14 mouse cellular contexts compared by ENCODE assay signal in genomic region chr9:58150733-58151361, GRCm38 (mm10). TPM values are rescaled to one million over a fixed set of nuclear protein-coding genes. Genes with fewer than 3 reads are reported as not detected.
DNase-seq lines count a peak whose midpoint lies in the region; ATAC-seq and TF ChIP-seq lines count a peak whose summit lies in the region.
"Had no signal": no experiment of that assay in that cellular context is flagged by ENCODE, and none has a peak within 500 bp of the region (broad histone marks: within the 10 kb centered on the region; RNA-seq: fewer than 3 reads in every experiment).

No protein-coding gene starts in this region.

- no peak for TF ChIP-seq EP300 in stomach, postnatal 0 days (optimal IDR thresholded peaks at IDR 0.05)

- WGBS in intestine, postnatal 0 days, result 66% methylated on average over 4 of the region's 4 CpGs
- 74% methylated on average over 4 of the region's 4 CpGs for WGBS in intestine, embryonic 15.5 days
- WGBS in lung, embryonic 14.5 days, result 69% methylated on average over 4 of the region's 4 CpGs
- 68% methylated on average over 4 of the region's 4 CpGs for WGBS in stomach, postnatal 0 days

- ATAC-seq in intestine, postnatal 0 days, result no peak
- ATAC-seq in intestine, embryonic 15.5 days, result no peak
- no peak for ATAC-seq in lung, embryonic 14.5 days (ENCODE audit: insufficient read depth)
- no peak for ATAC-seq in stomach, postnatal 0 days (ENCODE audit: low FRiP score, low TSS enrichment)
- ATAC-seq: forebrain, embryonic 14.5 days had no signal

- no peak overlapping the region for H3K4me2 ChIP-seq in intestine, postnatal 0 days (replicated peaks; ENCODE audit: low read depth)
- H3K4me2 ChIP-seq in intestine, embryonic 15.5 days (replicated peaks), result no peak overlapping the region
- H3K4me2 ChIP-seq in lung, embryonic 14.5 days, result no peak overlapping the region
- H3K4me2 ChIP-seq in stomach, postnatal 0 days (replicated peaks; ENCODE audit: low read depth), result no peak overlapping the region
- H3K4me2 ChIP-seq: embryonic facial prominence, embryonic 15.5 days had no signal

- TF ChIP-seq CTCF in intestine, postnatal 0 days (IDR thresholded peaks at IDR 0.05; ENCODE audit: low read depth), result peak; percentile 67
- TF ChIP-seq CTCF in lung, embryonic 14.5 days (IDR thresholded peaks at IDR 0.05; ENCODE audit: low read depth), result peak; percentile 42
- peak; percentile 57 for TF ChIP-seq CTCF in stomach, postnatal 0 days (IDR thresholded peaks at IDR 0.05; ENCODE audit: low read depth)

- H3K27ac ChIP-seq in intestine, postnatal 0 days (ENCODE audit: low read depth, low read length), result no peak overlapping the region
- no peak overlapping the region for H3K27ac ChIP-seq in intestine, embryonic 15.5 days
- H3K27ac ChIP-seq in lung, embryonic 14.5 days (ENCODE audit: low read depth), result no peak overlapping the region
- no peak overlapping the region for H3K27ac ChIP-seq in stomach, postnatal 0 days (replicated peaks)
- H3K27ac ChIP-seq: embryonic facial prominence, embryonic 15.5 days; liver, embryonic 14.5 days; midbrain, embryonic 10.5 days had no signal

- no peaks in the 10 kb centered on the region for H3K36me3 ChIP-seq in intestine, postnatal 0 days (ENCODE audit: control insufficient read depth, insufficient read depth)
- no peaks in the 10 kb centered on the region for H3K36me3 ChIP-seq in intestine, embryonic 15.5 days
- peaks cover 12% of the 10 kb centered on the region; the same call in 1 of the 2 replicates for H3K36me3 ChIP-seq in lung, embryonic 14.5 days (ENCODE audit: insufficient read depth)
- no peaks in the 10 kb centered on the region for H3K36me3 ChIP-seq in stomach, postnatal 0 days (ENCODE audit: control insufficient read depth, insufficient read depth, low read length)
- H3K36me3 ChIP-seq: embryonic facial prominence, embryonic 15.5 days had no signal

- H3K4me3 ChIP-seq in intestine, postnatal 0 days (ENCODE audit: low read depth, low read length), result no peak overlapping the region
- no peak overlapping the region for H3K4me3 ChIP-seq in intestine, embryonic 15.5 days (replicated peaks)
- no peak overlapping the region for H3K4me3 ChIP-seq in lung, embryonic 14.5 days (ENCODE audit: low read depth, low read length)
- H3K4me3 ChIP-seq in stomach, postnatal 0 days (ENCODE audit: low read depth, low read length), result no peak overlapping the region
- H3K4me3 ChIP-seq: embryonic facial prominence, embryonic 15.5 days; midbrain, embryonic 10.5 days had no signal

- H3K9me3 ChIP-seq in intestine, postnatal 0 days (ENCODE audit: control insufficient read depth), result no peaks in the 10 kb centered on the region
- H3K9me3 ChIP-seq in intestine, embryonic 15.5 days, result no peaks in the 10 kb centered on the region
- no peaks in the 10 kb centered on the region for H3K9me3 ChIP-seq in lung, embryonic 14.5 days (ENCODE audit: low read depth, low read length)
- no peaks in the 10 kb centered on the region for H3K9me3 ChIP-seq in stomach, postnatal 0 days (ENCODE audit: control insufficient read depth, low read length)
- H3K9me3 ChIP-seq: embryonic facial prominence, embryonic 15.5 days; midbrain, embryonic 10.5 days had no signal

- H3K27me3 ChIP-seq in intestine, postnatal 0 days (replicated peaks; ENCODE audit: control insufficient read depth, insufficient read depth, low read length), result no peaks in the 10 kb centered on the region
- H3K27me3 ChIP-seq in intestine, embryonic 15.5 days (replicated peaks), result no peaks in the 10 kb centered on the region
- H3K27me3 ChIP-seq in lung, embryonic 14.5 days (ENCODE audit: insufficient read depth, low read length), result no peaks in the 10 kb centered on the region
- no peaks in the 10 kb centered on the region for H3K27me3 ChIP-seq in stomach, postnatal 0 days (ENCODE audit: control insufficient read depth, insufficient read depth, low read length)
- H3K27me3 ChIP-seq: embryonic facial prominence, embryonic 15.5 days had no signal

- no peaks in the 10 kb centered on the region for H3K4me1 ChIP-seq in intestine, postnatal 0 days (replicated peaks; ENCODE audit: control insufficient read depth, insufficient read depth, low read length)
- peaks cover 22% of the 10 kb centered on the region; the same call in 1 of the 2 replicates for H3K4me1 ChIP-seq in intestine, embryonic 15.5 days (replicated peaks)
- peaks cover 29% of the 10 kb centered on the region for H3K4me1 ChIP-seq in lung, embryonic 14.5 days (ENCODE audit: insufficient read depth)
- H3K4me1 ChIP-seq in stomach, postnatal 0 days (replicated peaks; ENCODE audit: control insufficient read depth, insufficient read depth), result 0 out of 2 replicates have a peak, but pooled peaks cover 2% of the 10 kb centered on the region

- H3K9ac ChIP-seq in intestine, postnatal 0 days (ENCODE audit: low read depth, low read length), result no peak overlapping the region
- H3K9ac ChIP-seq in intestine, embryonic 15.5 days, result no peak overlapping the region
- H3K9ac ChIP-seq in lung, embryonic 14.5 days, result no peak overlapping the region
- H3K9ac ChIP-seq in stomach, postnatal 0 days (ENCODE audit: low read length), result no peak overlapping the region
- H3K9ac ChIP-seq: embryonic facial prominence, embryonic 15.5 days; liver, embryonic 14.5 days had no signal

- no peak for DNase-seq in lung, embryonic 14.5 days
- DNase-seq in lung, adult 18-20 months, result no peak
- DNase-seq in adipocyte (ENCODE audit: low spot score), result peak; percentile 26
- no peak for DNase-seq in stomach, postnatal 0 days (ENCODE audit: low spot score)
- DNase-seq in layer of hippocampus, adult 11-12 months (ENCODE audit: low spot score), result no peak
- DNase-seq: cerebellum, postnatal 36 days; gastrocnemius, postnatal 36 days had no signal

RNA-seq across cellular contexts. Expression of gene Ccdc33, which starts 32.2 kb away (rescaled TPM):
- polyA plus RNA-seq in intestine, postnatal 0 days (2015; fragmentation: Nextera tagmentation; extraction: Ambion mirVana), result 0.14 and 0.16 TPM in 2 replicates
- polyA plus RNA-seq in intestine, embryonic 15.5 days (2015; fragmentation: Nextera tagmentation; extraction: Ambion mirVana), result 0.09 TPM in 1 of 2 replicates, not detected in the other
- not detected in 2 replicates for polyA plus RNA-seq in lung, embryonic 14.5 days (2014; fragmentation: Nextera tagmentation; extraction: Ambion mirVana)
- 0.18 TPM in 1 of 2 replicates, not detected in the other for polyA plus RNA-seq in stomach, postnatal 0 days (2015; fragmentation: Nextera tagmentation; extraction: Ambion mirVana)
- polyA plus RNA-seq: liver, embryonic 14.5 days; small intestine, adult 2 months had no signal

RNA-seq across cellular contexts. Expression of gene Islr, which starts 53.3 kb away (rescaled TPM):
- polyA plus RNA-seq in intestine, postnatal 0 days (2015; fragmentation: Nextera tagmentation; extraction: Ambion mirVana), result 26.9 and 29.6 TPM in 2 replicates
- 83.4 and 84.8 TPM in 2 replicates for polyA plus RNA-seq in intestine, embryonic 15.5 days (2015; fragmentation: Nextera tagmentation; extraction: Ambion mirVana)
- polyA plus RNA-seq in lung, embryonic 14.5 days (2014; fragmentation: Nextera tagmentation; extraction: Ambion mirVana), result 56.9 and 60.2 TPM in 2 replicates
- 46.5 and 58.7 TPM in 2 replicates for polyA plus RNA-seq in stomach, postnatal 0 days (2015; fragmentation: Nextera tagmentation; extraction: Ambion mirVana)

RNA-seq across cellular contexts. Expression of gene Islr2, which starts 53.3 kb away (rescaled TPM):
- 0.27 and 0.35 TPM in 2 replicates for polyA plus RNA-seq in intestine, postnatal 0 days (2015; fragmentation: Nextera tagmentation; extraction: Ambion mirVana)
- 1.3 and 1.4 TPM in 2 replicates for polyA plus RNA-seq in intestine, embryonic 15.5 days (2015; fragmentation: Nextera tagmentation; extraction: Ambion mirVana)
- polyA plus RNA-seq in lung, embryonic 14.5 days (2014; fragmentation: Nextera tagmentation; extraction: Ambion mirVana), result not detected in 2 replicates
- 0.45 and 0.69 TPM in 2 replicates for polyA plus RNA-seq in stomach, postnatal 0 days (2015; fragmentation: Nextera tagmentation; extraction: Ambion mirVana)
